Mouse (Mus musculus) cerebellum, adult 9-11 months (tissue): ENCODE measurements at regions not wholly inside any gene's neighbourhood (a gene's known extent, or its start where the extent isn't known, plus 50 kb on each side); places are given as distances from the start of the nearest gene placed in this dataset.
"Not testable (repeated sequence)": the region's sequence is repeated elsewhere in the genome, so short reads cannot be mapped to it uniquely, and the experiment has no call there.

Experiments
- DNase-seq: peaks from one replicate; pipeline ENCODE4 v3.0.0; 2022

GRCm38 (mm10) chr9:48055246-48055645 is 106.6 kb upstream of the Nxpe4 start:
- DNase-seq, result no peak

- DNase-seq, result no peak
Measured at GRCm38 (mm10) chr9:48058599-48058998, 103.2 kb upstream of the Nxpe4 start.

GRCm38 (mm10) chr9:48059549-48060165 is 102.2 kb upstream of the Nxpe4 start:
- DNase-seq, result no peak

GRCm38 (mm10) chr9:48060996-48061395 is 100.8 kb upstream of the Nxpe4 start:
- no peak for DNase-seq

- DNase-seq, result no peak
Measured at GRCm38 (mm10) chr9:48066730-48067345, 95.0 kb upstream of the Nxpe4 start.

- no peak for DNase-seq
Measured at GRCm38 (mm10) chr9:48072592-48072991, 89.2 kb upstream of the Nxpe4 start.

GRCm38 (mm10) chr9:48073096-48073495 is 88.7 kb upstream of the Nxpe4 start:
- DNase-seq, result no peak

- peak; percentile 5 for DNase-seq
Measured at GRCm38 (mm10) chr9:48075661-48076240, 86.1 kb upstream of the Nxpe4 start.

- no peak for DNase-seq
Measured at GRCm38 (mm10) chr9:48082461-48082860, 79.4 kb upstream of the Nxpe4 start.

- not testable (repeated sequence) for DNase-seq
Measured at GRCm38 (mm10) chr9:48084196-48084595, 77.6 kb upstream of the Nxpe4 start.

- DNase-seq, result no peak
Measured at GRCm38 (mm10) chr9:48089661-48090060, 72.2 kb upstream of the Nxpe4 start.

GRCm38 (mm10) chr9:48094756-48095155 is 67.1 kb upstream of the Nxpe4 start:
- no peak for DNase-seq

- no peak for DNase-seq
Measured at GRCm38 (mm10) chr9:48099846-48100245, 62.0 kb upstream of the Nxpe4 start.

- DNase-seq, result no peak
Measured at GRCm38 (mm10) chr9:48106441-48107167, 55.2 kb upstream of the Nxpe4 start.

- no peak for DNase-seq
Measured at GRCm38 (mm10) chr9:48108994-48109619, 52.7 kb upstream of the Nxpe4 start.

- peak; percentile 84 for DNase-seq
Measured at GRCm38 (mm10) chr9:48111316-48111890, 50.4 kb upstream of the Nxpe4 start.
